17 mouse cellular contexts compared by ENCODE assay signal in the genomic region with DNA sequence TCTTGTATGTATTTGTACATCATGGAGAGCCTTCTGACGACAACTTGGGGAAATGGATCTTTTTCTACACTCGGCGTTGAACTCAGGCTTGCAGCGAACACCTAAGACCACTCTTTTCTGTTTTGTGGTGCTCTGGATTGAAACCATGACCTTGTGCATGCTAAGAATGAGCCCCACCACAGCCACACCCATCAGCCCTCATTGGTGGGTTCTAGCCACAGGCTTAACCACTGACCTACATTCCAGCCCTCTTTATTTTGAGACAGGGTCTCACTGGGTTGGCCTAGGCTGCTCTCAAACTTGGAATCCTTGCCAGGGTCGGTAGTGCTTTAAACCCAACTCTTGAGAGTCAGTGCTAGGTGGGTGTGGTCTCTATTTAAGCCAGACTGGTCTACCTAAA.
"Had no signal": no experiment of that assay in that cellular context is flagged by ENCODE, and none has a peak within 500 bp of the region (broad histone marks: within the 10 kb centered on the region; RNA-seq: fewer than 3 reads in every experiment).

No protein-coding gene starts in this region.

- H3K4me3 ChIP-seq: liver, embryonic 13.5 days; liver, embryonic 15.5 days; lung, embryonic 15.5 days; midbrain, embryonic 10.5 days; midbrain, embryonic 12.5 days; myocyte; neural tube, embryonic 13.5 days; neural tube, embryonic 15.5 days had no signal

- DNase-seq: liver, embryonic 13.5 days; liver, postnatal 0 days; lung, adult 2 months; lung, postnatal 4 days; midbrain, embryonic 14.5 days; retina, postnatal 1 day; right cerebral cortex, adult 18-20 months; right cerebral cortex, postnatal 25 days; right cerebral cortex, postnatal 4 days; spleen, adult 18-20 months had no signal

- H3K27me3 ChIP-seq: liver, embryonic 13.5 days; liver, embryonic 15.5 days; lung, embryonic 15.5 days; midbrain, embryonic 12.5 days; neural tube, embryonic 13.5 days; neural tube, embryonic 15.5 days had no signal

- H3K4me1 ChIP-seq: midbrain, embryonic 10.5 days; midbrain, embryonic 12.5 days; neural tube, embryonic 13.5 days; neural tube, embryonic 15.5 days had no signal

- H3K27ac ChIP-seq: liver, embryonic 13.5 days; liver, embryonic 15.5 days; lung, embryonic 15.5 days; midbrain, embryonic 10.5 days; midbrain, embryonic 12.5 days; neural tube, embryonic 13.5 days; neural tube, embryonic 15.5 days had no signal

- H3K9ac ChIP-seq: liver, embryonic 13.5 days; liver, embryonic 15.5 days; liver, postnatal 0 days; lung, embryonic 15.5 days; midbrain, embryonic 12.5 days; neural tube, embryonic 13.5 days; neural tube, embryonic 15.5 days had no signal

- H3K36me3 ChIP-seq: neural tube, embryonic 15.5 days had no signal
